Mouse (Mus musculus) left cerebral cortex, postnatal 10 days (tissue): ENCODE measurements around the gene Pomgnt1. TPM values are rescaled to one million over a fixed set of nuclear protein-coding genes. Genes with fewer than 3 reads are reported as not detected.

Experiments used
- DNase-seq, 2 experiments: peaks; one replicate each; pipeline ENCODE4 v3.0.0; 2021 to 2022; ENCODE audit warnings: low spot score in 2 of 2, mixed read lengths in 1 of 2; ENCODE audit errors: extremely low spot score in 1 of 2
- intact Hi-C: fragments of 180-260 bp; cut with DNase I; formaldehyde crosslinking; loops from one replicate; pipeline ENCODE4 v1.15.1; 2025
- total RNA-seq, 2 experiments: library from RNA; stranded (reverse); gene quantifications; 2 replicates each; pipeline ENCODE4 v1.2.3; 2021

Pomgnt1 gene
- 10 to 100 TPM; 79.3 to 82.9 TPM for total RNA-seq

GRCm38 (mm10) chr4:116123602-116124519 lies at the start of gene Pomgnt1, which contains the start of gene Rad54l:
TSS of gene Pomgnt1 (plus strand) at chr4:116123840.
TSS of gene Rad54l (minus strand) at chr4:116123690.
- intact Hi-C loops = no loop called here

GRCm38 (mm10) chr4:116074145-116074675 lies 49.4 kb upstream of the Pomgnt1 start:
- intact Hi-C loops = no loop called here
- no peak for DNase-seq

More at GRCm38 (mm10) chr4:116123602-116124519, at the start of gene Pomgnt1, which contains the start of gene Rad54l:
- peak; percentile 74 to 91 for DNase-seq

GRCm38 (mm10) chr4:116074861-116075620 lies 48.6 kb upstream of the Pomgnt1 start, which contains the start of the genes Uqcrh and Lrrc41:
TSS of gene Uqcrh (minus strand) at chr4:116075071.
TSS of gene Lrrc41 (plus strand) at chr4:116075269.
- DNase-seq = peak; percentile 95 to 97
- intact Hi-C loops = no loop called here

GRCm38 (mm10) chr4:116075631-116076368 lies 47.8 kb upstream of the Pomgnt1 start:
- DNase-seq = peak; percentile 50 to 88
- intact Hi-C loops = no loop called here

DNA sequence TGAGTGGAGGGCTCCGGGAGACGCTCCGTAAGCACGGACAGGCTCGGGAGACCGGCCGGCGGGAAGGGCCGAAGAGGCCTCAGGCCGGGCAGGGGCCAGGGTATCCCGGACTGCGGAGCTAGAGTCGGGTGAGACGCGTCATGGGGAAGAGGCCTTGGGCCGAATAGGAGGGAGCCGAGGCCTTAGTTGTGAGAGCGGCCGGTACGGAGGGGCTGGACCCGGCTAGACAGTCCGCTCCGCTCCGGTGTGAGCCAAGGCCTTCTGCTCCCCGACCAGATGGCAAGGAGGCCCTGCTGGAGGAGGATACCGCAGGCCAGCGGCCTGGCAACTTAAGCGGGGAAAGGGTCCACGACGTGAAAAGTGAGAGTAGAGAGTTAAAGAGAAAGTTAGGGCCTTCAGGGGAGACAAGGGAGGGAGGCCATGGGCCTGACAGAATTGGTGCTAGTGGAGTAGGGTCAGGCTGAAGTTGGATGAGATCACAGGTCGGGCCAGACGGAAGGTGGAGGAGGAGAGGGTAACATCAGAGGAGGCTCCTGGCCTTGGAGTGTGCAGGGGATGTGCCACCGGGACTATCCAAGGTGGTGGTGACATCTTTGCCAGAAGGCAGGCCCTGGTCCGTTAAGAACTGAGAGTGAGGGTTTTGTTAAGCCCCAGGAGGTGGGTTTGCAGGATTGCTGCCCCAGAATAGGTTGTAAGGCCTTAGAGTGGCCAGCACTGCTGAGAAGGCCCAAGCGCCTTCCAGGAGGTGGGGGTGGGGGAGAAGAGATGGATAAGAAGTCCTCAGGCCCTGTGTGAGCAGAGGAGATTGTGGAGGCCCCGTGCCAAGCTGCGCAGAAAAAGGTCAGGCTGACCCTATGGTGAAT lies 47.0 kb upstream of the Pomgnt1 start:
- peak in 1 of 2 experiments; percentile 54 for DNase-seq
- intact Hi-C loops = no loop called here

DNA sequence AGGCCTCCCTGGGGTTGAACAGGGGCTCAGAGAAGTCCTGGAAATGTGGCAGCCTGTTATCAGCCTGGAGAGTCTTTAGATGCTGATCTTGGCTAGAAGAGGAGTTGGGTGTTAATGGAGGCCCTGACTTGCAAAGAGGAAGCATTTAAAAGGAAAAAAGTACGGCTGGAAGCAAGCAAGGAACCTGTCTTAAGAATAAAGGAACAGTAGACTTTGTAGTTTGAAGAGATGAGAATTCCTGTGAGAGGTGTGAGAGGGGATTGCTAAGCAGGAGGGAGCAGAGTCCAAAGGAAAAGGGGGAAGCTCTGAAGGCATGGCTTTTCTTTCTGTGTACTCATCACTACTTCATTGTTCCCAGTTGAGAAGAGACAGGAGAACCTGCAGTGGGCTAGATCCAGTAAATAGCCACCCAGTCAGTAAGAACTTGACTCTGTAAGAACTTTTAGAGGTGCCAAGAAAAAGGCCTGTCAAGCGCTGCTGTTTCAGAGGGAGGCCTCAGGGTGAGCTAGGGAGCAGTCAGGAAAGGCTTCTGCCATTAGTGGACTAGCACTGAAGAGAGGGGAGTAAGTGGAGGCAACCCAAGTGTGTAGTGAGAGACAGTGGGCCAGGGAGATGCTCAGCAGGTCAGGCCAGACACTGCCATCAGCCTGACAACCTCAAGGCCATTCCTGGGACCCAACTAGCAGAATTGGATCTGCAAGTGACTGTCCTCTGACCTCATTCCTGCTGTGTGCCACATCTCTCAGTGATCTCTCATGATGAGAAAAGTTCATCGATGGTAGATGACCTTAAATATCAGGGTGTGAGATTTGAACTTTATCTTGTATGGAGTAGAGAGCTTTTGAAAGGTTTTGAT lies 46.2 kb upstream of the Pomgnt1 start:
- no peak for DNase-seq
- intact Hi-C loops = no loop called here

DNA sequence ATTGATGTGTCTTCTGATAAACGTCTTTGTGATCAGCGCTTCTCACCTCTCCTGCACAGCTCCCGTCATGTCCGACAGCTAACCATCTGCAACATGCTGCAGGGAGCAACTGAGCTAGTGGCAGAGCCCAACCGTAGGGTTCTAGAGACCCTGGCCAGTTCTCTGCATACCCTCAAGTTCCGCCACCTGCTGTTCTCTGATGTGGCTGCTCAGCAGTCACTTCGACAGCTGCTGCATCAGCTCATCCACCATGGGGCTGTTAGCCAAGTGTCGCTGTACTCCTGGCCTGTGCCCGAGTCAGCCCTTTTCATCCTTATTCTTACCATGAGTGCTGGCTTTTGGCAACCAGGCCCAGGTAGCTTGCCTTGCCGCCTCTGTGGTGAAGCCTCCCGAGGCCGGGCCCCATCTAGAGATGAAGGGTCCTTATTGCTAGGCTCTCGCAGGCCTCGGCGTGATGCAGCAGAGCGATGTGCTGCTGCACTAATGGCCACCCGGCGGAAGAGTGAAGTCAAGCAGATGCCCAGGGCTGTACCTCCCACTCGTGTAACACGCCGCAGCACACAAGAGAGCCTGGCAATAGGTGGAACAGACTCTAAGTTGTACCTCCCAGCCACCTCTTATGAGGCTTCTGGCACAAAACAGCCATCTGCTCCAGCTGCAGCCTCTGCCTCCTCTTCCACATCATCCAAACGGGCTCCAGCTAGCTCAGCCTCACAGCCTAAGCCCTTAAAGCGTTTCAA lies 35.0 kb upstream of the Pomgnt1 start:
- intact Hi-C loops = no loop called here
- no peak for DNase-seq

GRCm38 (mm10) chr4:116096291-116096690 lies 27.3 kb upstream of the Pomgnt1 start:
- intact Hi-C loops = no loop called here
- no peak for DNase-seq

DNA sequence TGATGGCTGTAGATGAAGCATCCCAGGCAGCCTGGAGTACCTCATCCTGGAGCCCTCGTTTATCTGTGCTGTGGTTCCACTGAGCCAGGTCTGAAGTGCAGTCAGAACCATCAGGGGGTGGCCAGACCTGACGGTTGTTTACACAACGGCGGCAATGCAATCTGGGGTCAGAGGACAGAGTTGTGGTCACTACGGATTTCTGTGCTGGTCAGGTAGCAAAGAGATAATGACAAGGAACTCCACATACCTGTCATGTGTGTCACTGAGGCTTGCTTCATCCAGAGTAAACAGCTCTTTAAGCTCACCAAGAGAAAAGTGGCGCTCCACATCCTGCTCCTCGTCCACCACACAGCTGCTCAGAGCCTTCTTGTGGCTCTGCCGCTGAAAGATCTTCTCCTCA lies 26.4 kb upstream of the Pomgnt1 start:
- intact Hi-C loops = no loop called here

GRCm38 (mm10) chr4:116100959-116101358 lies 22.7 kb upstream of the Pomgnt1 start:
- DNase-seq = no peak
- intact Hi-C loops = no loop called here

More for the DNA sequence above, 26.4 kb upstream of the Pomgnt1 start:
- no peak for DNase-seq

GRCm38 (mm10) chr4:116105278-116105677 lies 18.4 kb upstream of the Pomgnt1 start:
- intact Hi-C loops = no loop called here
- no peak for DNase-seq

DNA sequence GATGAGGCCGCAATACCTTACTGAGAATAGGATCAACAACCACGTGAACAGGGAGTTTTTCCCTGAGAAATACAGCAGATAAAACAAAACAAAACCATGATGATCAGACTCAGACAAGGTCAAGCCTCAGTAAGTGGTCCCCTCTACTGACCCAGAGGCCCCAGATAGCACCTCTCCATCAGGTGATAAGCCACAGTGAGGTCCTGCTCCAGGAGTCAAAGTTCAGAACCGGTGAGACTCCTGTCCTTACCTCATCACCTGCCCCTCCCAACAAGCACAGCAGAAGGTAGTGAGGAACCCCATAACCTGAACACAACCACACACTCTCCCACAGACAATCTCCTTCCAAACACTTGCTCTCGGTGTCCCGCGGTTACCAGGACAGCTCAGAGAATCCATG lies 12.9 kb upstream of the Pomgnt1 start:
- no peak for DNase-seq
- intact Hi-C loops = no loop called here

DNA sequence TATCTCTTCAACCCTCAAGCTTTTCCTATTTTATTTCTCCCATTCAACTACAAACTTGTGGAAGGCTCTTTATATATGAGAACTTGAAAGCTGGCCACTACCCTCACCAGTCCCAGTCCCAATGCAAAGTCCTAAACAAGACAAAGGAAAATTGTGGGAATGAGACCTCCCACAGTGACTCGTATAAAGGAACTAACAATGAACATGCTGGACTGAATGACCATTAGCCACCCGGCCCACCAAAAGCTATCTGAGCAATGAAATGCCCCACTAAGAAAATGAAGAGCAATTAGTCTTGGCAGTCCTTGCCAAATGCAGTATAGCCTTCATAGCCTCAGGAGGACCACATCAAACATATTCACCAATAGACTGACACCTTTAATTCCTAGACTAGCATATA lies 12.2 kb upstream of the Pomgnt1 start:
- no peak for DNase-seq
- intact Hi-C loops = no loop called here

GRCm38 (mm10) chr4:116122762-116123161 lies 878 bp upstream of the Pomgnt1 start:
- intact Hi-C loops = no loop called here
- DNase-seq = no peak

- DNase-seq = no peak
- intact Hi-C loops = no loop called here
These were observed 2.3 kb downstream of the Pomgnt1 start for GRCm38 (mm10) chr4:116125803-116126386.

GRCm38 (mm10) chr4:116127956-116128355 lies 4.3 kb downstream of the Pomgnt1 start:
- no peak for DNase-seq
- intact Hi-C loops = no loop called here
